Mouse (Mus musculus): Measurements from ENCODE around the gene Capzb.

- TF ChIP-seq POLR2A (IDR thresholded peaks at IDR 0.05; ENCODE audit: borderline replicate concordance, extremely low read depth, insufficient read depth, insufficient read length, poor library complexity, severe bottlenecking): no peak
- TF ChIP-seq CTCF (IDR thresholded peaks at IDR 0.05; ENCODE audit: borderline replicate concordance, extremely low read depth, insufficient read depth, insufficient read length): no peak
Observed at GRCm38 (mm10) chr4:139271562-139271961, 78.9 kb downstream of the Capzb start.

Measured in brain, embryonic 14.5 days (tissue).